Mouse (Mus musculus) central nervous system, embryonic 18 days (tissue): ENCODE data around the gene Slc10a1. TPM values are rescaled to one million over a fixed set of nuclear protein-coding genes. Genes with fewer than 3 reads are reported as not detected.

Experiments used
- polyA plus RNA-seq: library from polyadenylated mRNA; depleted of rRNA; stranded (reverse); fragments of >200 nt; gene quantifications from 2 replicates; pipeline ENCODE4 v1.2.3, GENCODE M21; 2012; rRNA removed

Slc10a1 gene
- polyA plus RNA-seq, result 0.04 TPM in 1 of 2 replicates, not detected in the other

DNA sequence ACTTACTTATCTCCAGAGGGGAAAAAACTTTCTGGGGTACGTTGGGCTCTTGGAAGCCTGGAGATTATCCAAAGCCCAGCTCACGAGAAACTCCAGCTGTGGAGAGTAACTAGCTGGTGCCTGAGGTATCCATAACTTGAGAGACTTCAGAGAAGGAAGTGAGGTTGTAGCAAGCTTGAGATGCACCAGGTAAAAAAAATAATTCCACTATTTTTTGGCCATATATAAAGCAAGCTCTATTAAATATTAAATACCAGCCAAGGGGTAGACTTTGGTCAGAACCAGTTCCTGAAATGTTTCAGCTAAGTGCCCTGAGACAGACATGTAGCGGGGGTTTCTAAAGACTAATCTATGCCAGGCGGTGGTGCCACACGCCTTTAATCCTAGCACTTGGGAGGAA, at the start of gene Slc10a1:
Gene Slc10a1 (minus strand): TSS at position 101 of the 400 bp plus-strand sequence.

DNA sequence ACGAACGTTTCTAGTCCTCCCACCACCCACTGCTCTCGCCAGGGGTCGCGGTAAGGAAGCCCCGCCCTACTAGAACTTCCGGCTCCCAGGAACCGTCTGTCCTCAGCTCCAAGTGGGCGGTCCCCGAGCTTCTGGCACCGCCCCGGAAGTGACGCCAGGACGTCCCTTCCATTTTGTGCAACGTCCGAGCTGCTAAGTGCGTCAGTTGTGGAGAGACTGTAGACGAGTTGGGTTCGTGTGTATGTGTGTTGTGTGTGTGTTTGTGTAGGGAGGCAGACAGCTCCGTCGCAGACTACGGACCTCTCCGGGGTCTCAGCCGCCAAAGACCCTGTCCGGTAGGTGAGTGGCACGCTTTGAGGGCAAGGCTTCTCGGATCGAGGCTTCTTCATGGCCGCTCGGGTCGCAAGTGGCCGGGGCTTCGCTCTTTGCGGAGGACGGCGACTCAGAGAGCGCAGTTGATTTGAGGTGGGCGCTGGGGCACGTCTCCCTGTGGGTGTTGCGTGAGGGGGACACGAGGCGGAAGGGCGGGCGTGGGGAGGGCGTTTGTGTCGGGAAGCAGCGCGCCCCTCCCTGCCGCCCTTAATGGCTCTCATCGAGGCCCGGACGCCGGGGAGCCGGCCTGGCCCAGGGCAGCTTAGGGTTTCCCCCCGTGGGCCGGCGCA, 23.0 kb downstream of the Slc10a1 start, which contains the start of gene Srsf5:
Gene Srsf5 (plus strand): TSS at position 171 of the 662 bp plus-strand sequence.

Other genes starting within 250 kb of the Slc10a1 start
- 8.9 and 9.2 TPM in 2 replicates for gene Ccdc177, start 208.0 kb downstream of the Slc10a1 start, polyA plus RNA-seq
- gene Susd6, start 178.2 kb downstream of the Slc10a1 start, polyA plus RNA-seq, result 17.6 and 17.7 TPM in 2 replicates
- 582 and 587 TPM in 2 replicates for gene Srsf5, start 23.2 kb downstream of the Slc10a1 start, polyA plus RNA-seq
- gene Smoc1, start 58.1 kb upstream of the Slc10a1 start, polyA plus RNA-seq, result 19.1 and 23.1 TPM in 2 replicates